Mouse (Mus musculus) CH12F3 (cell line): ENCODE data around the gene Olfr835.

ENCODE experiments used
- in situ Hi-C: fragments of 300-500 bp; cut with MboI; formaldehyde crosslinking; loops from 2 replicates; pipeline ENCODE4 v1.14.3; 2020; ENCODE audit warnings: low sequenced_read_pairs

The Olfr835 gene

DNA sequence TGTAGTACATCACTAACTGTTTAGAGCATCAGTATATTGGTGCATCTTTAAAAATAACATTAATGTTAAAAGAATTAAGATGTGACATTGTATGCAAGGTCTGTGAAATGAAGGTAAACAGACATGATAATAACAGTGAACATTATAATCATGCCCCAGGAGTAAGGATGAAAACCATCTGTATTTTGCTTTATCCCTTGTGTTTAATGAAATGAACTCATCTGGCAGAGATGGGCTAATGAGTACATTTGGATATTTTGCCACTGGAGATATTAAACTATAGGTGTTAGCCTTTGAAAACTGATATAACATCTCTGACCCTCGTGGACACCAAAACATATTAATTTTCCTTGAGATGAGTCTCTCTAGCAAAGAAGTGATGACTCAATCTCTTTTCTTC lies at the start of gene Olfr835:
Gene Olfr835 (plus strand): TSS at position 301 of the 400 bp plus-strand sequence.
- in situ Hi-C loops = no loop called here

- in situ Hi-C loops = no loop called here
Observed at GRCm38 (mm10) chr9:18987690-18988089, 44.8 kb upstream of the Olfr835 start, which contains the start of gene Olfr834. Gene Olfr834, plus strand, starts transcription at chr9:18987990.

- in situ Hi-C loops = no loop called here
Observed at GRCm38 (mm10) chr9:19084986-19085385, 52.5 kb downstream of the Olfr835 start.
